Comparison of ENCODE assay signal across 9 mouse cellular contexts in genomic region chr14:27376115-27376648, GRCm38 (mm10). TPM values are rescaled to one million over a fixed set of nuclear protein-coding genes. Genes with fewer than 3 reads are reported as not detected.
DNase-seq lines count a peak whose midpoint lies in the region; ATAC-seq lines count a peak whose summit lies in the region.
"Had no signal": no experiment of that assay in that cellular context is flagged by ENCODE, and none has a peak within 500 bp of the region (broad histone marks: within the 10 kb centered on the region; RNA-seq: fewer than 3 reads in every experiment).

No protein-coding gene starts in this region.

- H3K27me3 ChIP-seq in heart, embryonic 10.5 days (ENCODE audit: insufficient read depth, poor library complexity, severe bottlenecking) = no peaks in the 10 kb centered on the region

- no peak for DNase-seq in heart, embryonic 10.5 days (ENCODE audit: low spot score)
- DNase-seq in heart, postnatal 10 days = no peak
- DNase-seq in 3134 (ENCODE audit: extremely low read depth, insufficient read length, low spot score) (peak; percentile 60), NIH3T3 (ENCODE audit: low read depth) (peak; percentile 13)
- DNase-seq in ovary, postnatal 10 days (ENCODE audit: low spot score) = no peak
- no peak for DNase-seq in embryo, embryonic 9.5 days (ENCODE audit: extremely low spot score)
- DNase-seq in heart, postnatal 25 days (ENCODE audit: low spot score) = no peak

- peak; percentile 57 for ATAC-seq in megakaryocyte, adult 5-6 weeks (ENCODE audit: poor library complexity, severe bottlenecking)
- ATAC-seq: intestine, embryonic 16.5 days had no signal

- no peak overlapping the region for H3K4me3 ChIP-seq in heart, embryonic 10.5 days

- H3K36me3 ChIP-seq in heart, embryonic 10.5 days = no peaks in the 10 kb centered on the region

- no peaks in the 10 kb centered on the region for H3K9me3 ChIP-seq in heart, embryonic 10.5 days

- intact Hi-C loops in heart, postnatal 10 days (cut with DNase I) = no loop called here
- intact Hi-C loops in heart, postnatal 25 days (cut with DNase I) = loop anchor here (5.0 kb wide), 1 partner anchor 34 kb away; no protein-coding TSS in a partner anchor

- peak overlapping the region; percentile 33; the same call in 1 of the 2 replicates for H3K27ac ChIP-seq in heart, embryonic 10.5 days

- WGBS in heart, embryonic 10.5 days = 73% methylated on average over 5 of the region's 5 CpGs

- no peaks in the 10 kb centered on the region for H3K4me1 ChIP-seq in heart, embryonic 10.5 days

RNA-seq across cellular contexts. Expression of gene Fam208a, which starts 52.5 kb away (rescaled TPM):
- 11.0 and 11.8 TPM in 2 replicates for polyA plus RNA-seq in heart, embryonic 10.5 days (2016; fragmentation: Nextera tagmentation; extraction: Ambion mirVana)
- total RNA-seq in heart, postnatal 10 days (2021) = 10 to 100 TPM; 13.2 to 15.4 TPM
- 32.4 and 38.2 TPM in 2 replicates for total RNA-seq in megakaryocyte, adult 5-6 weeks (2015)
- total RNA-seq in megakaryocyte, adult 5-6 weeks (2017) = 33.6 and 39.4 TPM in 2 replicates
- 10 to 100 TPM; 10.2 to 12.4 TPM for total RNA-seq in heart, postnatal 25 days (2021)

Comparison
In these comparisons a context has a peak if more than half of its experiments do, and no peak if none do; other contexts are left out.
1. DNase-seq: peak in 3134 (single experiment) and NIH3T3 (single experiment); none in heart, embryonic 10.5 days (single experiment), heart, postnatal 10 days (0 of 2), ovary, postnatal 10 days (single experiment), embryo, embryonic 9.5 days (single experiment) and heart, postnatal 25 days (single experiment).